Mouse (Mus musculus) heart, postnatal 10 days (tissue): ENCODE results near the gene Rprd2. TPM values are rescaled to one million over a fixed set of nuclear protein-coding genes. Genes with fewer than 3 reads are reported as not detected.

Experiments
- DNase-seq, 2 experiments: peaks; one replicate each; pipeline ENCODE4 v3.0.0; 2021
- intact Hi-C: fragments of 180-260 bp; cut with DNase I; formaldehyde crosslinking; loops from one replicate; pipeline ENCODE4 v1.15.1; 2025
- microRNA-seq, 2 experiments: library from miRNA; unstranded; fragments of <30 nt; microRNA quantifications; one replicate each; pipeline ENCODE4 v1.2.0; 2022
- total RNA-seq, 2 experiments: library from RNA; stranded (reverse); gene quantifications; 2 replicates each; pipeline ENCODE4 v1.2.3; 2021

Gene Rprd2
- total RNA-seq, 2 experiments from 2014 or later: 51.4 to 53.4 TPM

GRCm38 (mm10) chr3:95752935-95753334 is 65.7 kb downstream of the Rprd2 start:
- intact Hi-C loops: no loop called here
- DNase-seq: no peak

GRCm38 (mm10) chr3:95740406-95740805 is 78.3 kb downstream of the Rprd2 start:
- DNase-seq: peak; percentile 71 to 77
- intact Hi-C loops: no loop called here

GRCm38 (mm10) chr3:95739353-95740104 is 79.1 kb downstream of the Rprd2 start, which contains the start of gene Ecm1:
Gene Ecm1, minus strand, starts transcription at chr3:95739569.
- peak; percentile 74 to 76 for DNase-seq
- intact Hi-C loops: no loop called here

- no peak for DNase-seq
- intact Hi-C loops: no loop called here
Measured at GRCm38 (mm10) chr3:95735071-95735670, 83.5 kb downstream of the Rprd2 start.

- intact Hi-C loops: loop anchor here (5.0 kb wide), 1 partner anchor 47 kb away; the partner anchor contains the start of gene Adamtsl4
- peak; percentile 41 for DNase-seq
Measured at GRCm38 (mm10) chr3:95734092-95734702, 84.5 kb downstream of the Rprd2 start.

- DNase-seq: peak; percentile 45 to 56
- intact Hi-C loops: loop anchor here (5.0 kb wide), 1 partner anchor 46 kb away; the partner anchor contains the start of gene Adamtsl4
Measured at GRCm38 (mm10) chr3:95732744-95733521, 85.7 kb downstream of the Rprd2 start.

- no peak for DNase-seq
- intact Hi-C loops: loop anchor here (5.0 kb wide), 1 partner anchor 45 kb away; the partner anchor contains the start of gene Adamtsl4
Measured at GRCm38 (mm10) chr3:95732297-95732696, 86.4 kb downstream of the Rprd2 start.

GRCm38 (mm10) chr3:95731802-95732201 is 86.9 kb downstream of the Rprd2 start:
- DNase-seq: no peak
- intact Hi-C loops: loop anchor here (5.0 kb wide), 1 partner anchor 45 kb away; the partner anchor contains the start of gene Adamtsl4

GRCm38 (mm10) chr3:95730431-95730830 is 88.2 kb downstream of the Rprd2 start:
- intact Hi-C loops: loop anchor here (5.0 kb wide), 1 partner anchor 43 kb away; the partner anchor contains the start of gene Adamtsl4
- no peak for DNase-seq

- intact Hi-C loops: no loop called here
- peak; percentile 62 to 70 for DNase-seq
Measured at GRCm38 (mm10) chr3:95728906-95729305, 89.8 kb downstream of the Rprd2 start.

GRCm38 (mm10) chr3:95726696-95727358 is 91.8 kb downstream of the Rprd2 start:
- intact Hi-C loops: no loop called here

GRCm38 (mm10) chr3:95725863-95726262 is 92.8 kb downstream of the Rprd2 start:
- intact Hi-C loops: no loop called here
- no peak for DNase-seq

More at GRCm38 (mm10) chr3:95726696-95727358, 91.8 kb downstream of the Rprd2 start:
- no peak for DNase-seq

GRCm38 (mm10) chr3:95722386-95722785 is 96.3 kb downstream of the Rprd2 start:
- intact Hi-C loops: no loop called here

GRCm38 (mm10) chr3:95718153-95718552 is 100.5 kb downstream of the Rprd2 start:
- DNase-seq: no peak
- intact Hi-C loops: no loop called here

More at GRCm38 (mm10) chr3:95722386-95722785, 96.3 kb downstream of the Rprd2 start:
- DNase-seq: no peak

- intact Hi-C loops: no loop called here
- no peak for DNase-seq
Measured at GRCm38 (mm10) chr3:95716075-95716474, 102.6 kb downstream of the Rprd2 start.

Small RNA genes within 50 kb of the gene (microRNA-seq; reads per million reads assigned to microRNA genes)
- gene Mir7014: 0 reads per million in 2 experiments

Other genes starting within 250 kb of the Rprd2 start
- 10 to 100 TPM; 20.1 to 23.0 TPM for gene Golph3l, start 229.9 kb downstream of the Rprd2 start, total RNA-seq
- 10 to 100 TPM; 61.4 to 63.6 TPM for gene Ensa, start 193.9 kb downstream of the Rprd2 start, total RNA-seq
- gene Mcl1, start 160.1 kb downstream of the Rprd2 start, total RNA-seq: 100 to 1,000 TPM; 147 to 161 TPM
- 10 to 100 TPM; 32.2 to 37.4 TPM for gene Adamtsl4, start 130.9 kb downstream of the Rprd2 start, total RNA-seq
- gene Ecm1, start 79.3 kb downstream of the Rprd2 start, total RNA-seq: 10 to 100 TPM; 49.2 to 59.2 TPM
- 10 to 100 TPM; 33.5 to 39.6 TPM for gene Tars2, start 58.7 kb downstream of the Rprd2 start, total RNA-seq
- 10 to 100 TPM; 22.7 to 23.4 TPM for gene Prpf3, start 37.0 kb upstream of the Rprd2 start, total RNA-seq
- gene Mrps21, start 52.7 kb upstream of the Rprd2 start, total RNA-seq: 100 to 1,000 TPM; 269 to 279 TPM
- gene Ciart, start 63.4 kb upstream of the Rprd2 start, total RNA-seq: 1 to 10 TPM; 2.2 to 2.9 TPM
- 10 to 100 TPM; 26.1 to 38.7 TPM for gene BC028528, start 73.1 kb upstream of the Rprd2 start, total RNA-seq
- gene Aph1a, start 75.1 kb upstream of the Rprd2 start, total RNA-seq: 100 to 1,000 TPM; 147 to 151 TPM
- gene Car14, start 85.8 kb upstream of the Rprd2 start, total RNA-seq: 100 to 1,000 TPM; 142 to 150 TPM
- gene Anp32e, start 110.4 kb upstream of the Rprd2 start, total RNA-seq: 100 to 1,000 TPM; 102 to 109 TPM
- 100 to 1,000 TPM; 111 to 118 TPM for gene Plekho1, start 177.1 kb upstream of the Rprd2 start, total RNA-seq
- gene Vps45, start 239.6 kb upstream of the Rprd2 start, total RNA-seq: 10 to 100 TPM; 24.7 to 34.4 TPM